Mouse (Mus musculus) brain, embryonic 14.5 days (tissue): Measurements from ENCODE around the gene Kalrn.

Experiments
- CTCF ChIP-seq: fragments of 200-500 bp; IDR thresholded peaks from 2 replicates; pipeline ENCODE4 v1.5.1; 2012; ENCODE audit warnings: inconsistent platforms, mild to moderate bottlenecking, moderate library complexity, borderline replicate concordance; ENCODE audit not compliant: insufficient read depth, insufficient read length; ENCODE audit errors: extremely low read depth
- POLR2A ChIP-seq: fragments of 200-500 bp; IDR thresholded peaks from 2 replicates; pipeline ENCODE4 v1.6.1; 2012; ENCODE audit warnings: mild to moderate bottlenecking, inconsistent platforms, borderline replicate concordance; ENCODE audit not compliant: poor library complexity, insufficient read depth, insufficient read length, severe bottlenecking; ENCODE audit errors: extremely low read depth

DNA sequence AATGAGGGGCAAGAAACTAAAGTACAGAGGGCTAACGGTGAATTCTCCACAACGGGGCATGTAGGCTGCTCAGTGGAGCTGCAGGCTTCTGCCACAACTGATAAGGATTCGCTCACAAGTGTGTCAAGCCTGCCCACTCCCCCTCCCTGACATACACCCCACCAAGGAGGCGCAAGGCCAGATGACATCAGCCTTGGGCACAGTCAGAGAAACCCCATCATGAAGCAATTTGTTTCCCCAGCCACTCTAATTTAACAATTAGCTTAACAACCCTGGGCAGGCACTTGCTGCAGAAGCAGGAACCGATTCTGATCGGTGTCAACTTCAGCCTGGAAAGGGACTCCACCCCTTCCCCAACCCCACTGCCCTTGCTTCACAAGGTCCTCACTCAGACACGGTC lies 38.2 kb downstream of the Kalrn start:
- no peak for TF ChIP-seq POLR2A
- no peak for TF ChIP-seq CTCF
